Mouse (Mus musculus): Measurements from ENCODE around the gene Caln1.

The Caln1 gene

DNA sequence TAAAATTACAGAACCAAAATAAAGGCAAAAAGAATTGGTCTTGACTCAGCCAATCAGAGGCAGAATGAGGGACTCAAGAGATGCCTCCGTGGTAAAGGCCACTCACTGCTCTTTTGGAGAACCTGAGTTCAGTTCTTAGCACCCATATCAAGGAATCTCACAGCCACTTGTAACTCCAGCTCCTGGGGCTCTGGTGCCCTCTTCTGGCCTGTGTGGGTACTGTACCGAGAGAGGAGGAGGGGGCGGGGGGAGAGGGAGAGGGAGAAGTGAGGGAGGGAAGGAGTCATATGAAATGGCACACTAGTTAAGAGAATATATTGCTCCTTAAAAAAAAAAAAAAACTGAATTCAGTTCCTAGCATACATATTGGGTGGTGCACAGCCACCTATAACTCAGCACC, 442.7 kb downstream of the Caln1 start:
- no peak for DNase-seq (ENCODE audit: low spot score in 2 of 2)

GRCm38 (mm10) chr5:130812556-130812955, 443.3 kb downstream of the Caln1 start:
- no peak for DNase-seq (ENCODE audit: low spot score in 2 of 2)

DNA sequence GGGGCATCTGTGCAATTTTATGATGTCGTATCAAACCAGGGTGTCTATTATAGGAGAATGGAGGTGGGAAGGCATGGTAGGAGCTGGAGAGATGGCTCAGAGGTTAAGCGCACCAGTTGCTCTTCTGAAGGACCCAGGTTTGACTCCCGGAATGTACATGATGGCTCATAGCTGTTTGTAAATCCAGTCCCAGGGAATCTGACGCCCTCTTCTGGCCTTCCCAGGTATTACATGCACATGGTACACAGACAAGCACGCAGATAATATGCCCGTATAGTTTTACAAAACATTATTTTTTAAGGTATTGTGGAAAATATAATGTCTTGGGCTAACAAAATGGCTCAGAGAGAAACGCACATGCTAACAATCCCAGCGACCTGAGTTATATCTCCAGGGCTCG, 443.8 kb downstream of the Caln1 start:
- no peak for DNase-seq (ENCODE audit: low spot score in 2 of 2)

- DNase-seq (ENCODE audit: low spot score in 2 of 2) = no peak
These were observed 446.1 kb downstream of the Caln1 start for GRCm38 (mm10) chr5:130815352-130815751.

- no peak for DNase-seq (ENCODE audit: low spot score in 2 of 2)
These were observed 450.9 kb downstream of the Caln1 start for GRCm38 (mm10) chr5:130820021-130820648.

GRCm38 (mm10) chr5:130820661-130821060, 451.4 kb downstream of the Caln1 start:
- no peak for DNase-seq (ENCODE audit: low spot score in 2 of 2)

GRCm38 (mm10) chr5:130825797-130826196, 456.5 kb downstream of the Caln1 start:
- DNase-seq (ENCODE audit: low spot score in 2 of 2) = no peak

DNA sequence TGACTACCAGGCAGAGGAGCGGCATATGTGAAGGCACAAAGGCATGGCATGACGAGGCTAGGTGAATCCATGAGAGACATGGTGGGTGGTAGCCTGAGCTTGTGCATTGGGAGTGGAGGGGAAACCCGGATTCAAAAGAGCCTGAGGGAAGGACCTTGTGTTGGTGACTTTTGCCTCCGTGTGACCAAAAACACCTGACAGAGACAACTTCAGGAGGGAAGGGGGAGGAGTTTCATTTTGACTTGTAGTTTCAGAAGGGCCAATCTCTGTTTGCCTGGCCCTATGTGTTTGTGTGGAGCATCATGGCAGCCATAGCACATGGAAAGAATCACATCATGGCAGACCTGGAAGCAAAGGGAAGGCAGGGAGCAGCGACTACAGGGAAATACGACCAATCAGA, 479.3 kb downstream of the Caln1 start:
- no peak for DNase-seq (ENCODE audit: low spot score in 2 of 2)

GRCm38 (mm10) chr5:130849610-130850009, 480.4 kb downstream of the Caln1 start:
- no peak for DNase-seq (ENCODE audit: low spot score in 2 of 2)

DNA sequence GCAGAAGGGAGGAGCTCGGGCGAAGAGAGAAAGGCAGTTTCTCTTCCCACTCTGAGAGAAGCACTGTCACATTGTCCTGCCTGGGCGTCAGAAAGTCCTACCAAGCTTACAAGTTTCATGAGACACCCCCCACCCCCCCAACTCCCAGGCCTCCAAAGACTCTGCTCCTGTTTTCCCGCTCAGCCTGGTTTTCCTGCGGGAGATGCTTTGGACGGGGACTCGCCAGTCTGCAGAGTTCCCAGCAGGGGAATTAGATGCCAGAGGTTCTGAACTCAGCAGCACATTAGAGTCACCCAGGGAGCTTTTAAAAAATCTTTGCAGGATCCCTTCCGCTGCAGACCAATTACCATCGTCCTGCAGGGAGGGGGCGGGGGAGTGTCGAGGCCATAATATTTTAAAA, 482.9 kb downstream of the Caln1 start:
- DNase-seq (ENCODE audit: low spot score in 2 of 2) = no peak

DNA sequence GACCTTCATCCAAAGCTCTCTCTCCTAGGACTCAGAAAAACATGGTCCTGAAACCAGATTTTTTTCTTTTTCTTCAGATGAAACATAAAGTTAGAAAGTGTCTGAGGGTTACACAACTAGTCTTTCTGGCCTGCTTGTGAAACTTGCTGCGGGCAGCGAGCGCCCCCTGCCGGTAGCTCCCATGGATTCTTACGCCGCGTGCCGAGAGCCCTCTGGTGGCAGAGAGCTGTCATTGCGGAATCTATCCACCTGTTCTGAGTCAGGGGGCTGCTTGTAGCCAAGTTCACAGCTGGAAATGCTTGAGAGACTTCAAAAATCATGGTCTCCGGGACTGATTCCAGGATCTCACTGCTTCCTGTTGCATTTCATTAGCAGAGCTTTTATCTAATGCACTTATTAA, 484.1 kb downstream of the Caln1 start:
- peak; percentile 75 to 85 for DNase-seq (ENCODE audit: low spot score in 2 of 2)

DNA sequence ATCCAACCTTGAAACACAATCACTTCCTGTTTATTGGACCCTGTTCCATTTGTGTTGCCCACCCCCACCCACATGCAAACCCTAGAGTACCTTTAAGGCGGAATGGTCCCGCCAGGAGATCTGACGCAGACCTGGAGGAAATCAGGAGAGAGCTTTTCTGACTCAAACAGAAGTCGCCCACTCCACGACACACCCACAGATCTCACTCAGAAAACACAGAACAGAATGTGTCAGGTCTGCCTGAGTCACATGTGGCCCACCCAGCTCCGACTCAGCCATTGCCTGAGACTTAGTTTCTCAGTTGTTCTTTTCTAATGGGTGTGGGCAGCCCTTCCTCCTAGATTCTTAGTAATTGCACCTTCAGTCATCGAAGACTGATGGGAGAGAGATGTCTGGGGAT, 485.2 kb downstream of the Caln1 start:
- no peak for DNase-seq (ENCODE audit: low spot score in 2 of 2)

GRCm38 (mm10) chr5:130858148-130858547, 488.9 kb downstream of the Caln1 start:
- DNase-seq (ENCODE audit: low spot score in 2 of 2) = peak in 1 of 2 experiments; percentile 20

DNA sequence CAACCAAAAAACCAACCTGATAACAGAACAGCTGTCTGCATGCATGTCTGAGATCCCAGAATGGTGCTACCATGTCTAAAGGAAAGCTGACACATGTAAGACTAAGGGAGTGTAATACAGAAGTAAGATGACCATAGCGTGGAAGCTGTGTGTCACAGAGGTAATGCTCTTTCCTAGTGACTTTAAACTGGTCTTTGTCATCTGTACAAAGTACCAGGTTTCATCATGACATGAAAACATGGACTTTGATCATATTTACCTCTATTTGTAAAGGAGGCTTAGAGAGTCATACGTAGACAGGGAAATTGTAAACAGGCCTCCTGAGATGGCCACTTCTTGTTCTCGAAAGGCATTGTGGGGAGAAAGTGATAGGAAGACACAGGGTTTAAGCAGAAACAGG, 489.5 kb downstream of the Caln1 start:
- no peak for DNase-seq (ENCODE audit: low spot score in 2 of 2)

- no peak for DNase-seq (ENCODE audit: low spot score in 2 of 2)
These were observed 490.5 kb downstream of the Caln1 start for GRCm38 (mm10) chr5:130859736-130860135.

- no peak for DNase-seq (ENCODE audit: low spot score in 2 of 2)
These were observed 493.0 kb downstream of the Caln1 start for GRCm38 (mm10) chr5:130862302-130862701.

- DNase-seq (ENCODE audit: low spot score in 2 of 2) = no peak
These were observed 500.6 kb downstream of the Caln1 start for GRCm38 (mm10) chr5:130869869-130870268.

- no peak for DNase-seq (ENCODE audit: low spot score in 2 of 2)
These were observed 501.8 kb downstream of the Caln1 start for GRCm38 (mm10) chr5:130871086-130871485.

GRCm38 (mm10) chr5:130875391-130875790, 506.1 kb downstream of the Caln1 start:
- no peak for DNase-seq (ENCODE audit: low spot score in 2 of 2)

DNA sequence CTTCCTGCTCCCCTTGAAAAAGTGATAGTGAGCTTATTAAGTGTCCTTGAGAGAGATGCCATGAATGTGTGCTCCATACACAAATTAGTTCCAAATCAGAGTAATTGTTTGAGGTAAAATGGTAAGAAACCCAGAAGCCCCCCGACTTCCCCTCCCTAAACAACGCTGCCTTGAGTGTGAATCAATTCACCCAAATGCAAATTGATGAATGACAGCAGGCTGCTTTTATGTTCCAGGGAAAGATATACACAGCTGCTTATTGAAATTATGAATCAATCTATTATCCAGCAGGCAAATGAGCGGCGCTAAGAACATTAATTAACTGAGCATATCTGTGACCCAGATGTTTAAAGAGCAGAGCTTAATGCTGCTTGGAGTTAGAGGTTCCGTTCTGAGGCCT, 511.1 kb downstream of the Caln1 start:
- no peak for DNase-seq (ENCODE audit: low spot score in 2 of 2)

GRCm38 (mm10) chr5:130891735-130892134, 522.5 kb downstream of the Caln1 start:
- DNase-seq (ENCODE audit: low spot score in 2 of 2) = no peak

DNA sequence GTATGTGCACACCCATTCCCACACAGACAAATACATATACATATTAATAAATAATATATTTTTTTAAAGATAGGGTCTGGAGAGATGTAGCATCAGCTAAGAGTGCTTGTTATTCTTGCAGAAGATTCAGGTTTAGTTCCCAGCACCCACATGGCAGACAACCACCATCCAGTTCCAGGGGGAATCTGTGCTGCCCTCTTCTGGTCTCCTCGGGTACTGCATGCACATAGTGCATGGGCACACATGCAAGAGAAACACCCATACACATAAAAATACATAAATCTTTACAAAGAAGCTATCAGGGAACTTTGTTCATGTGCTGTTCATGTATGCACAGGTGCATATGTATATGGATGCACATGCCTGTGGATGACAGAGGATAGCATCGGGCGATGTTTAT, 526.7 kb downstream of the Caln1 start:
- no peak for DNase-seq (ENCODE audit: low spot score in 2 of 2)
